Mouse (Mus musculus) intestine, postnatal 0 days (tissue): Measurements from ENCODE around the gene Gm44805. TPM values are rescaled to one million over a fixed set of nuclear protein-coding genes. Genes with fewer than 3 reads are reported as not detected.

Source experiments
- ATAC-seq: fragments of 200-750 bp; cut with Nextera tagmentation; 2 replicates; pipeline ENCODE4 v1.8.0; 2017; ENCODE audit warnings: mild to moderate bottlenecking, moderate TSS enrichment, moderate library complexity
- H3K27ac ChIP-seq: fragments of 300-500 bp; sonication (generic); 2 replicates; pipeline ENCODE4 v1.5.1; 2014; ENCODE audit warnings: mild to moderate bottlenecking, low read depth, low read length, moderate library complexity
- H3K27me3 ChIP-seq: fragments of 300-500 bp; sonication (generic); replicated peaks from 2 replicates; pipeline ENCODE4 v1.6.1; 2014; ENCODE audit warnings: low read length, mixed read lengths; ENCODE audit not compliant: control insufficient read depth, insufficient read depth
- H3K36me3 ChIP-seq: fragments of 300-500 bp; sonication (generic); 2 replicates; pipeline ENCODE4 v1.6.1; 2014; ENCODE audit warnings: mild to moderate bottlenecking, moderate library complexity; ENCODE audit not compliant: control insufficient read depth, insufficient read depth
- H3K4me1 ChIP-seq: fragments of 300-500 bp; sonication (generic); replicated peaks from 2 replicates; pipeline ENCODE4 v1.6.1; 2014; ENCODE audit warnings: antibody characterized with exemption, low read length, mixed read lengths; ENCODE audit not compliant: control insufficient read depth, insufficient read depth
- H3K4me2 ChIP-seq: fragments of 300-500 bp; sonication (generic); replicated peaks from 2 replicates; pipeline ENCODE4 v1.6.1; 2014; ENCODE audit warnings: low read depth, mild to moderate bottlenecking, moderate library complexity
- H3K4me3 ChIP-seq: fragments of 300-500 bp; sonication (generic); 2 replicates; pipeline ENCODE4 v1.5.1; 2014; ENCODE audit warnings: low read depth, low read length
- H3K9ac ChIP-seq: fragments of 300-500 bp; sonication (generic); 2 replicates; pipeline ENCODE4 v1.6.1; 2014; ENCODE audit warnings: mild to moderate bottlenecking, low read depth, low read length
- H3K9me3 ChIP-seq: fragments of 300-500 bp; sonication (generic); 2 replicates; pipeline ENCODE4 v1.6.1; 2016; ENCODE audit warnings: mixed run types; ENCODE audit not compliant: control insufficient read depth
- CTCF ChIP-seq: sonication (generic); IDR thresholded peaks from 2 replicates; pipeline ENCODE4 v1.5.1; 2016; ENCODE audit warnings: low read depth, mild to moderate bottlenecking, control low read depth, antibody characterized with exemption, moderate library complexity
- WGBS: fragments of 180-500 bp; shearing (Covaris S2); extraction: QIAGEN DNeasy Blood & Tissue Kit; methylation state at CpG from one replicate; pipeline ENCODE4 v1.1.7; 2014; 5-methylcytosine and 5-hydroxymethylcytosine counted together
- polyA plus RNA-seq: library from polyadenylated mRNA; unstranded; fragments of >200 nt; fragmentation: Nextera tagmentation; extraction: Ambion mirVana; gene quantifications from 2 replicates; pipeline ENCODE4 v1.2.1, GENCODE M21; 2015

Gene Gm44805
- polyA plus RNA-seq, 1 experiment from 2014 or later = 13.5 TPM

- 97% methylated on average over 34 of the region's 34 CpGs for WGBS
- Histone ChIP-seq H3K27me3 (no peaks in the 10 kb centered on the region), H3K9ac (no peak overlapping the region), H3K4me3 (no peak overlapping the region), H3K9me3 (no peaks in the 10 kb centered on the region), H3K36me3 (0 out of 2 replicates have a peak, but pooled peaks cover 1% of the 10 kb centered on the region), H3K4me2 (no peak overlapping the region), H3K4me1 (peaks cover 25% of the 10 kb centered on the region), H3K27ac (no peak overlapping the region)
- ATAC-seq = no peak
- TF ChIP-seq CTCF = no peak
Observed at GRCm38 (mm10) chr7:19696336-19696873, 15.2 kb upstream of the Gm44805 start.

GRCm38 (mm10) chr7:19695881-19696280 is 14.7 kb upstream of the Gm44805 start:
- no peak for TF ChIP-seq CTCF
- WGBS = 79% methylated on average over 6 of the region's 6 CpGs
- peaks cover 25% of the 10 kb centered on the region for H3K4me1 ChIP-seq
- H3K36me3 ChIP-seq = no peaks in the 10 kb centered on the region
- H3K4me3 ChIP-seq = no peak overlapping the region
- H3K9ac ChIP-seq = no peak overlapping the region
- no peak overlapping the region for H3K4me2 ChIP-seq
- H3K27ac ChIP-seq = no peak overlapping the region
- H3K9me3 ChIP-seq = no peaks in the 10 kb centered on the region
- no peak for ATAC-seq
- no peaks in the 10 kb centered on the region for H3K27me3 ChIP-seq

GRCm38 (mm10) chr7:19695213-19695594 is 14.0 kb upstream of the Gm44805 start:
- TF ChIP-seq CTCF = no peak
- H3K4me1 ChIP-seq = peaks cover 22% of the 10 kb centered on the region
- no peaks in the 10 kb centered on the region for H3K9me3 ChIP-seq
- no peaks in the 10 kb centered on the region for H3K27me3 ChIP-seq
- 0 out of 2 replicates have a peak overlapping the region, but pooled peaks have one; percentile 5 for H3K27ac ChIP-seq
- WGBS = 19% methylated on average over 8 of the region's 8 CpGs
- H3K4me2 ChIP-seq = no peak overlapping the region
- no peak overlapping the region for H3K9ac ChIP-seq
- no peak for ATAC-seq
- H3K4me3 ChIP-seq = no peak overlapping the region
- no peaks in the 10 kb centered on the region for H3K36me3 ChIP-seq

- no peak overlapping the region for H3K9ac ChIP-seq
- WGBS = 45% methylated on average over 10 of the region's 10 CpGs
- TF ChIP-seq CTCF = no peak
- H3K4me1 ChIP-seq = peaks cover 21% of the 10 kb centered on the region
- no peak overlapping the region for H3K4me2 ChIP-seq
- ATAC-seq = no peak
- H3K4me3 ChIP-seq = no peak overlapping the region
- H3K27me3 ChIP-seq = no peaks in the 10 kb centered on the region
- H3K36me3 ChIP-seq = no peaks in the 10 kb centered on the region
- peak overlapping the region; percentile 46; the same call in 1 of the 2 replicates for H3K27ac ChIP-seq
- no peaks in the 10 kb centered on the region for H3K9me3 ChIP-seq
Observed at GRCm38 (mm10) chr7:19694336-19695212, 13.4 kb upstream of the Gm44805 start.

GRCm38 (mm10) chr7:19693421-19693820 is 12.2 kb upstream of the Gm44805 start:
- Histone ChIP-seq H3K4me1 (peaks cover 16% of the 10 kb centered on the region; the same call in 1 of the 2 replicates), H3K9me3 (no peaks in the 10 kb centered on the region), H3K36me3 (no peaks in the 10 kb centered on the region), H3K27me3 (no peaks in the 10 kb centered on the region), H3K4me3 (no peak overlapping the region), H3K9ac (no peak overlapping the region), H3K4me2 (peak overlapping the region; percentile 17; the same call in 1 of the 2 replicates), H3K27ac (peak overlapping the region; percentile 46)
- peak; percentile 56 for ATAC-seq
- TF ChIP-seq CTCF = no peak
- WGBS = 16% methylated on average over 9 of the region's 10 CpGs
